Mouse (Mus musculus): Measurements from ENCODE around the gene Mrgprb4.

Gene Mrgprb4

DNA sequence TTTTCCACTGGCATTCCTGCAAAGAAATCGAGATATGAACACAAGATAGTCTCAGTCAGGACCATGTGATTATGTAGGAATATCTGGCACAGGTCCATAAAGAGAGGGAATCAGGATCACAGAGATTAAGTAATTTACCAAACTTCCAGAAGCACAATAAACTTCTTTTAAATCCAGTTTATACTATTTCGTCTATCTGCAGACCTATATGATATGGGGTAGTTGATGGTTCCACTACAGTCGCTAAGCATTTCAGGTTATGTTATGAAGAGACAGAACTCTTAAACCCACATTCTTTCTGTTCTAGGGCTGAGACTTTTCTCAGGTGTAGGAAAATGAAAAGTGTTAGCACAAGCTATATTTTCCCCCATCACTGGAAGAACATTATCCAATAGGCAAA lies at the start of gene Mrgprb4:
TSS of gene Mrgprb4 (minus strand) at position 101 of the 400 bp plus-strand sequence.
- no peak for DNase-seq (ENCODE audit: low read depth in 1 of 2, low spot score in 2 of 2)

DNA sequence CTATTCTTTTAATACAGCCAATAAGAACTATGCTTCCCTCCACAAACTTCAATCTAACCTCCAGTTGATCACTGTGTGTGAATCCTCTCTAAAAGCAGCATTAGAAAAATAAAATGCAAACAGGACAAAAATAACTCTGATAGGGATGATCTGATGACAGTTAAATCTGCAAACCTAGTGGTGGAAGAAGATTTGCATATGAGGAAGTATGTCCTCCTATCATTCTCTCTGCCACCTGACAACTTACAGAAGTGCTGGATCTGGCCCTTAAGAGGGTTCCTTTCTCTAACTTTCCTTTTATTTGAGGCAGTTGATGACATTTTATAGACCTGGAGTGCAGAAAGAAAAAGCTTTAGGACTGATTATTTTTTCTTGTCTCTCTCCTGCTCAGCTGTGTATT lies 27.0 kb upstream of the Mrgprb4 start:
- no peak for DNase-seq (ENCODE audit: low read depth in 1 of 2, low spot score in 2 of 2)

DNA sequence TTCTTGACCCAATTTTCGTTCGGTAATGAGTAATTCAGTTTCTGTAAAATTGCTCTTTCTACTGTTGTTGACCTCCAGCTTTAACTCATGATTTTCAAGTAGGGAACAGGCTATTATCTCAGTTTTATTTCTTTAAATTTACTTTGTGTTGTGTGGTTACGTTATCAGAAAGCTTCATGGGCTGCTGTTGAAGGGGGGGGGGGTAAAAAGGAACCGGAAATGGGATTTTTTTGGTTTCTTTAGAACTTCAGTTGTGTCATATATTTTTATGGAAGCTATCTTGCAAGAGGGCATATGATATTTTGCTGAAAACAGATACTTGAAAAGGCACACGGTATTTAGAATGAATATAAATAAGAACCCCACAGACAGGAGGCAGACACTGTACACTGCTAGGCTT lies 26.0 kb upstream of the Mrgprb4 start:
- no peak for DNase-seq (ENCODE audit: low read depth in 1 of 2, low spot score in 2 of 2)

DNA sequence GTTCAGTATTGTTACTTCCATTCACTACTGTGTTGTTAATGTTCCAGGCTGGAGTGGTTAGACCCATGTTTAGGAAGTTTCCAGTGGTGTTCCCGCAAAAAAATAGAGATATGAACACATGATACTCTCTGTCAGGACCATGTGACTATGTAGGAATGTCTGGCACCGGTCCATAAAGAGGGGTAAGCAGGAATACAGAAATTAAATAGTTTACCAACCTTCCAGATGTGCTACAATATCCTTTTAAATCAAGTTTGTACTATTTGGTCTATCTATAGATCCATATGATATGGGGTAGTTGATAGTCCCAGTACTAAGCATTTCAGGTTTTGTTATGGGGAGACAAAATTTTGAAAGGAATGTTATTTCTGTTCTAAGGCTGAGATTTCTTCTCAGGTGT lies 30.2 kb downstream of the Mrgprb4 start, which contains the start of gene Mrgprb5:
TSS of gene Mrgprb5 (minus strand) at position 101 of the 400 bp plus-strand sequence.
- no peak for DNase-seq (ENCODE audit: low read depth in 1 of 2, low spot score in 2 of 2)

DNA sequence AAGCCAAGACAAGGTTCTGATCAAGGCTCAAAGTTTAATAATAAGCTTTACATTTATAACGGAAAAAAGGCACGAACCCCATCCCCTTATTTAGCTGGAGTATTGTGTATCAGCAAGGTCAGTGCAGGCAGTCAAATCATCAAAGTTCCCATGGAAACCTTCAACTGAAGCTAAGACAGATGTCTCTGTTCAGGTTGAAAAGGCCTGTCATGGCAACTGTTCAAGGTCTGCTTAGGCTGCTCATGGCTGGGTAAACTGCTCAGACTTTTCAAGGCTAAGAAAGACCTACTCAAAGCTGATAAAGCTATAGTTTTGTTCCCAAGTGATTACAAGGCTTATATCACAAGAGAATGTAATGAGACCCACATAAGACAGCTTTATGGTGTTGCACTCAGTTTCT lies 31.6 kb downstream of the Mrgprb4 start:
- DNase-seq (ENCODE audit: low read depth in 1 of 2, low spot score in 2 of 2) = no peak

Data from monocyte, adult 2 months (primary cell).